Mouse (Mus musculus): ENCODE results near the gene Hnrnpab. TPM values are rescaled to one million over a fixed set of nuclear protein-coding genes. Genes with fewer than 3 reads are reported as not detected.

Hnrnpab gene
- polyA plus RNA-seq, 1 experiment from 2014 or later = 703 TPM

DNA sequence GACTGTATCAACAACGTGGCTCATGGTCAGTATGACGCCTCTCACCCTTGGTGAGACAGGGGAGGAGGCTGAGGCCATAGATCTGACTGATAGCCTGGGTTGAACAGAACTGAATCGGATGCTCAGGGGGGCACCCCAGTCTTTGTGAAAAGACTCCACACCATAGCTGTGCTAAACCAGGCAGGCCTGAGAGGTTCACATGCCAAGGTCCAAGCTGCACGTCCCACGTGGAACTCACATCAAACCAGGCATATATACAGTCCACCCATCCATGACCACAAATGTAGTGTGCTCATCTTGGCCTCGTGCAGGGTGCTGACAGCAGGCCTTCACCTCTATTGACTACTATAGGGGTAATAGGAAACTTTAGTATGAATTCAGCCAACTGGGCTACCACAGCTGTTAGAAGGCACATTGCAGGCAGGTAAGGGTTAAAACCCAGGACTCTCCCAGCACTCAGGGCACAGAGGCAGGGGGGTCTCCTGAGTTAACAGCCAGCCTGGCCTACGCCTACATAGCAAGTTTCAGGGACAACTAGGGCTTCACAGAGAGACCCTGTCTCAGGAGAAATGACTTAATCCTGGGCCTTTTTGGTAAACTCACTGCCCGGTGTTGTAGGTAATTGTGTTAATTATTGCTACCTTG is 20.9 kb downstream of the Hnrnpab start:
- peaks cover 48% of the 10 kb centered on the region for H3K36me3 ChIP-seq (ENCODE audit: insufficient read depth)
- DNase-seq = no peak

DNA sequence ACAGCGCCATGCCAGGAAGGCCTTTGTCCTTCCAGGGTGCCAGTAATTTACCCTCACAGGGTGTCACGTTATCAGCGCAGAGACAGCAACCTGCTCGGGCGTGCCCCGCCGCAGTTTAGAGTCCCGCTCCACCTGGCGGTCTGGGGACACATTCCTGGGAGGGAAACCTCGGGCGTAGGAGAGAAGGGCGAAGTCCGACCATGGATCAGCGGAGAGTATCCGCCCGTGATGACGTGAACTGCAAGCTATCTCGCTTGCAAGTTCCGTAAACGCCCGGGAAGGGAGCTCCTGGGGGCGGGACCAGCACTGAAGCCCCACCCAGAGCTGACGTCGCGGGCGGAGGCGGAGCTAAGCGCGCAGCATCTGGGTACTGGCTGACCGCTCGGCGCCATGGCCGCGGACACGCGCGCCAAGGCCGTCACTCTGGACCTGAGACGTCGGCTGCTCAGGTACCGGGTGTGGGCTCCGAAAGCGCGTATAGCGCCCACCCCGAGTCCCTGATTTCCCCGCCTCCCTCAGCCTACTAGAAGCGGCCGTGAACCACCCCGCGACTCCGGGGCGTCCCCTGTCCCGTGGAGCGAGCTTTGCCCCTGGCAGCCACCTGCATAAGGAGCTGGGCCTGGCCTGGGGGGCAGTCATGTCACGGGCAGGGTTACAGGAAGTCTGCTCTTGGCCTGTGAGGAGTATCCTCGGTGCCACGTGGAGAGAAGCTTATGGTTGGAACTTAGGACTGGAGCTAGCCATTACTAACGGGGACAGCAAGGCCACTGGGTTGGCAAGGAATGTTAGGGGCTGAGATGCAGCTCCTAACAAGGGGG is 22.0 kb downstream of the Hnrnpab start, which contains the start of gene Phykpl:
Phykpl (plus strand) TSS at position 327 of the 818 bp plus-strand sequence.
- ATAC-seq (ENCODE audit: insufficient read depth) (peak; percentile 94), DNase-seq (peak; percentile 99)
- peak; percentile 63 for TF ChIP-seq CTCF (IDR thresholded peaks at IDR 0.05; ENCODE audit: low read depth)
- Histone ChIP-seq H3K4me1 (ENCODE audit: insufficient read depth) (peaks cover 4% of the 10 kb centered on the region; the same call in 1 of the 2 replicates), H3K36me3 (ENCODE audit: insufficient read depth) (peaks cover 37% of the 10 kb centered on the region), H3K9me3 (ENCODE audit: low read depth, low read length) (no peaks in the 10 kb centered on the region), H3K4me2 (peak within 1 kb of the TSS; percentile 83), H3K27ac (ENCODE audit: low read depth) (peak within 1 kb of the TSS; percentile 97), H3K4me3 (ENCODE audit: low read depth, low read length) (peak within 1 kb of the TSS; percentile 71), H3K9ac (peak within 1 kb of the TSS; percentile 79), H3K27me3 (ENCODE audit: insufficient read depth, low read length) (no peaks in the 10 kb centered on the region)
- under 1% methylated on average over 59 of the region's 59 CpGs for WGBS

More for the DNA sequence above, 20.9 kb downstream of the Hnrnpab start:
- H3K9ac ChIP-seq = peak overlapping the region; percentile 79
- no peak for TF ChIP-seq CTCF (IDR thresholded peaks at IDR 0.05; ENCODE audit: low read depth)
- H3K4me1 ChIP-seq (ENCODE audit: insufficient read depth) = peaks cover 4% of the 10 kb centered on the region; the same call in 1 of the 2 replicates
- ATAC-seq (ENCODE audit: insufficient read depth) = no peak; the same call in 1 of the 2 replicates
- no peaks in the 10 kb centered on the region for H3K9me3 ChIP-seq (ENCODE audit: low read depth, low read length)
- 54% methylated on average over 8 of the region's 8 CpGs for WGBS
- peak overlapping the region; percentile 97 for H3K27ac ChIP-seq (ENCODE audit: low read depth)
- peak overlapping the region; percentile 71 for H3K4me3 ChIP-seq (ENCODE audit: low read depth, low read length)
- peak overlapping the region; percentile 83 for H3K4me2 ChIP-seq
- H3K27me3 ChIP-seq (ENCODE audit: insufficient read depth, low read length) = no peaks in the 10 kb centered on the region

DNA sequence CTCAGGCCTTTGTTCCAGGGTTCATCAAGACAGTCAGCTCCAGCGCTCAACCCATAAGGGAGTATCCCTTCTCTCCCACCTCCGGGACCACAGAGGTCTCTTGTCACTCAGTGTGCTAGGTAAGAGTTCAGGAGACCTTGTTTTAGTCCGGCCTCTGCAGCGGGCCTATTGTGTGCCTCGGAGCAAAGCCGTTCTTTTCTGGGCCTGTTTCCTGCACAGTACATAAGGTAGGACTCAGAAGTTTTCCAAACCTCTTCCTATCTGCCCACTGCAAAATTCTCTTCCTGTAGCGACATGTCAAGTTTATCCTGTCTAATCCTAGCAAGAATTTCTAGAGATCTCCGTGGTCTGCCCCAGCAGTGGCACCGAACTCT is 22.6 kb downstream of the Hnrnpab start:
- DNase-seq (no peak), ATAC-seq (ENCODE audit: insufficient read depth) (peak; percentile 14)
- no peak for TF ChIP-seq CTCF (IDR thresholded peaks at IDR 0.05; ENCODE audit: low read depth)
- Histone ChIP-seq H3K9me3 (ENCODE audit: low read depth, low read length) (no peaks in the 10 kb centered on the region), H3K36me3 (ENCODE audit: insufficient read depth) (peaks cover 31% of the 10 kb centered on the region), H3K27me3 (ENCODE audit: insufficient read depth, low read length) (no peaks in the 10 kb centered on the region), H3K4me2 (peak overlapping the region; percentile 83), H3K27ac (ENCODE audit: low read depth) (peak overlapping the region; percentile 97), H3K9ac (peak overlapping the region; percentile 79), H3K4me3 (ENCODE audit: low read depth, low read length) (peak overlapping the region; percentile 71), H3K4me1 (ENCODE audit: insufficient read depth) (peaks cover 4% of the 10 kb centered on the region; the same call in 1 of the 2 replicates)
- WGBS = 17% methylated on average over 9 of the region's 9 CpGs

DNA sequence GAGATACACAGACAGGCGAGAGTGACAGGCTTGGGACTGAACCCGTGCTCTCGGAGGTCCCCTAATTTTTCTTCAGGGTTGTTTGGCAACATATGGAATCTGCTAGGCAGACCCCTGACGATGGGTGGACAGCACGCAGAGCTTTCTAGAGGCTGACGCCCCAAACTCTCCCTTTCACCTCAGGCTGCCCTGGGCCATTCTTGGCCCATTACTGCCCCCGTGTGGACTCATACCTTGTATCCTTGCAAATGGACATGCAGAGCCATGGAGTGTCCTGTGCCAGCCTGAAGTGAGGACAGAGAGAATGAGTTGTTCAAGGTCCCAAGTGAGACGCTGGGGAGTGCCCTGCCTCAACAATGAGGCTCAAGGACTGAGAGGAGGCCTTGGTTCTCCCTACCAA is 23.9 kb downstream of the Hnrnpab start:
- DNase-seq (peak; percentile 90), ATAC-seq (ENCODE audit: insufficient read depth) (no peak)
- TF ChIP-seq CTCF (IDR thresholded peaks at IDR 0.05; ENCODE audit: low read depth) = peak; percentile 77
- H3K4me2 ChIP-seq = no peak overlapping the region
- H3K4me3 ChIP-seq (ENCODE audit: low read depth, low read length) = no peak overlapping the region
- WGBS = 16% methylated on average over 8 of the region's 8 CpGs
- H3K36me3 ChIP-seq (ENCODE audit: insufficient read depth) = peaks cover 18% of the 10 kb centered on the region
- H3K27ac ChIP-seq (ENCODE audit: low read depth) = no peak overlapping the region
- H3K9me3 ChIP-seq (ENCODE audit: low read depth, low read length) = no peaks in the 10 kb centered on the region
- H3K27me3 ChIP-seq (ENCODE audit: insufficient read depth, low read length) = no peaks in the 10 kb centered on the region
- H3K4me1 ChIP-seq (ENCODE audit: insufficient read depth) = peaks cover 4% of the 10 kb centered on the region; the same call in 1 of the 2 replicates
- H3K9ac ChIP-seq = no peak overlapping the region

DNA sequence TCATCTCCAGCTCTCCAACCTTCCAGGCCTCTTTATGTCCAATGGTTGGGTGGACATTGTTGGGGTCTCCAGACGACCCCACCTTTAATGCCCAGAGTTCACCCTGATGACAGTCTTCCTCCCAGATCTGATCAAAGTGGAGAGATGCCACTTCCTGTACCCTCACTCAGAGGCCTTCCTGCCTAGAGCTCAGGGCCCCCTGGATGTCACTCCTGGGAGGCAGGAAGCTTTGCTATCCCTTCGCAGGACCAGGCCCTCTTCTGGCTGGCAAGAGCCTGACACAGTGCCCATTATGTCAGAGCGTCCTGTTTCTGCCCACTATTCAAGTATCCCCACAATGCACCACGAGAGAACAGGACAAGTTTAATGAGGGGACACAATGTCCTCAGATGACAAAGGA is 27.6 kb downstream of the Hnrnpab start:
- 0 out of 2 replicates have a peak, but pooled peaks cover 2% of the 10 kb centered on the region for H3K36me3 ChIP-seq (ENCODE audit: insufficient read depth)
- H3K27ac ChIP-seq (ENCODE audit: low read depth) = no peak overlapping the region
- ATAC-seq (ENCODE audit: insufficient read depth) (no peak), DNase-seq (no peak)
- WGBS = 71% methylated on average over 4 of the region's 4 CpGs
- no peak overlapping the region for H3K4me2 ChIP-seq
- peaks cover 4% of the 10 kb centered on the region; the same call in 1 of the 2 replicates for H3K4me1 ChIP-seq (ENCODE audit: insufficient read depth)
- H3K4me3 ChIP-seq (ENCODE audit: low read depth, low read length) = no peak overlapping the region
- H3K9me3 ChIP-seq (ENCODE audit: low read depth, low read length) = no peaks in the 10 kb centered on the region
- no peak for TF ChIP-seq CTCF (IDR thresholded peaks at IDR 0.05; ENCODE audit: low read depth)
- no peaks in the 10 kb centered on the region for H3K27me3 ChIP-seq (ENCODE audit: insufficient read depth, low read length)
- H3K9ac ChIP-seq = no peak overlapping the region

DNA sequence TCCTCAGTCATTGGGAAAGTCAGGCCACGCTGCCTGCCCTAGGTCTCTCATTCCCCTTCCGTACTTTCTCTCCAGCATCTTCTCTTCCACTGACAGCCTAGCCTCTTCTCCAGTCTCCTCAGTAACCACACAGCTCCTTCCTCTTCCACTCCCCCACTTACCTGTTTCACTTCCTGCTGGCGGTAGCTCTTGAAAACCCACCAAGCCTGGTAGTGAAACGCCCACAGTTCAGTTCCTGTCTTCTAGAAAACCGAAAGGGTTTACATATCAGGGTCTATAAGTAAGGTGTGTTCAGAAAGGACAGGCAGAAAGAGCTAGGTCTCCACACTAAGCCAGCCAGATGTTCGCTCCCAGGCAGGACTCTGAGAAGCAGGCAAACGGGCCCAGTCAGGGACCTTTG is 29.1 kb downstream of the Hnrnpab start:
- DNase-seq = no peak
- WGBS = 68% methylated on average over 7 of the region's 7 CpGs

DNA sequence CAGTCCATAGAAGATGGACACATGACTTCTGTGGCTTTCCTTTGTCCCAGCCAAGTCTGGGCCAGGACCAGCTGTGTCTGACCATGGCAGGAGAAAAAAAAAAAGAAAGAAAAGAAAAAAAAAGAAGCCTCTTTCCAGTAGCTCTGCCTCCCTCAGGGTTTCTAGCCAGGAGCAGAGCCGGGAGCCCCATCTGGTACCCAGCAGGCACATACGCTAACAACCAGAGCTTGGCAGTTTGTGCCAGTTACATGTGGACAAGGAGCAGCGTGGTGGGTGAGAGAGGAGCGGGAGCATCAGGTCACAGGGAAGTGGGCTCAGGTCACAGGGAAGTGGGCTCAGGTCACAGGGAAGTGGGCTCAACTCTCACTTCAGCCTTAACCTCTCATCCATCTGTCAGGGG is 30.2 kb downstream of the Hnrnpab start:
- H3K36me3 ChIP-seq (ENCODE audit: insufficient read depth) = 0 out of 2 replicates have a peak, but pooled peaks cover 5% of the 10 kb centered on the region
- H3K9me3 ChIP-seq (ENCODE audit: low read depth, low read length) = no peaks in the 10 kb centered on the region
- H3K4me3 ChIP-seq (ENCODE audit: low read depth, low read length) = no peak overlapping the region
- H3K9ac ChIP-seq = no peak overlapping the region
- no peaks in the 10 kb centered on the region for H3K4me1 ChIP-seq (ENCODE audit: insufficient read depth)
- H3K27me3 ChIP-seq (ENCODE audit: insufficient read depth, low read length) = no peaks in the 10 kb centered on the region
- no peak for TF ChIP-seq CTCF (IDR thresholded peaks at IDR 0.05; ENCODE audit: low read depth)
- DNase-seq (no peak), ATAC-seq (ENCODE audit: insufficient read depth) (no peak)
- 75% methylated on average over 4 of the region's 4 CpGs for WGBS
- H3K27ac ChIP-seq (ENCODE audit: low read depth) = no peak overlapping the region
- H3K4me2 ChIP-seq = no peak overlapping the region

More for the DNA sequence above, 29.1 kb downstream of the Hnrnpab start:
- H3K27ac ChIP-seq (ENCODE audit: low read depth) = no peak overlapping the region
- no peak for TF ChIP-seq CTCF (IDR thresholded peaks at IDR 0.05; ENCODE audit: low read depth)
- H3K36me3 ChIP-seq (ENCODE audit: insufficient read depth) = 0 out of 2 replicates have a peak, but pooled peaks cover 5% of the 10 kb centered on the region
- H3K4me2 ChIP-seq = no peak overlapping the region
- no peak overlapping the region for H3K9ac ChIP-seq
- no peaks in the 10 kb centered on the region for H3K27me3 ChIP-seq (ENCODE audit: insufficient read depth, low read length)
- H3K9me3 ChIP-seq (ENCODE audit: low read depth, low read length) = no peaks in the 10 kb centered on the region
- no peak for ATAC-seq (ENCODE audit: insufficient read depth)
- H3K4me3 ChIP-seq (ENCODE audit: low read depth, low read length) = no peak overlapping the region
- H3K4me1 ChIP-seq (ENCODE audit: insufficient read depth) = no peaks in the 10 kb centered on the region

All from lung, embryonic 14.5 days (tissue).